Mouse (Mus musculus) lung, postnatal 4 days (tissue): ENCODE data around the gene Pan2.
"Not testable (repeated sequence)": the region's sequence is repeated elsewhere in the genome, so short reads cannot be mapped to it uniquely, and the experiment has no call there.

Experiments used
- DNase-seq, 2 experiments: peaks; one replicate each; pipeline ENCODE4 v3.0.0; 2021

The Pan2 gene

GRCm38 (mm10) chr10:128283604-128284579, 19.2 kb upstream of the Pan2 start:
- DNase-seq: peak; percentile 51 to 75

GRCm38 (mm10) chr10:128290594-128290993, 12.5 kb upstream of the Pan2 start:
- not testable (repeated sequence) for DNase-seq

GRCm38 (mm10) chr10:128296370-128297090, 6.6 kb upstream of the Pan2 start:
- no peak for DNase-seq

- no peak for DNase-seq
These were observed 5.9 kb upstream of the Pan2 start for GRCm38 (mm10) chr10:128297221-128297620.

- peak; percentile 48 to 65 for DNase-seq
These were observed 5.5 kb upstream of the Pan2 start for GRCm38 (mm10) chr10:128297622-128298021.

GRCm38 (mm10) chr10:128298243-128298642, 4.9 kb upstream of the Pan2 start:
- no peak for DNase-seq

- no peak for DNase-seq
These were observed 4.4 kb upstream of the Pan2 start, which contains the start of gene Il23a for GRCm38 (mm10) chr10:128298702-128299171. Gene Il23a, minus strand, starts transcription at chr10:128298752.

- DNase-seq: no peak
These were observed 778 bp upstream of the Pan2 start for GRCm38 (mm10) chr10:128302357-128302756.

- no peak for DNase-seq
These were observed 380 bp upstream of the Pan2 start for GRCm38 (mm10) chr10:128302785-128303125.

- no peak for DNase-seq
These were observed 6.5 kb downstream of the Pan2 start for GRCm38 (mm10) chr10:128309654-128310053.

GRCm38 (mm10) chr10:128310177-128310576, 7.0 kb downstream of the Pan2 start:
- peak; percentile 10 to 54 for DNase-seq

GRCm38 (mm10) chr10:128310902-128311301, 7.8 kb downstream of the Pan2 start:
- DNase-seq: no peak

- DNase-seq: no peak
These were observed 12.4 kb downstream of the Pan2 start for GRCm38 (mm10) chr10:128315578-128315977.

GRCm38 (mm10) chr10:128321641-128322040, 18.5 kb downstream of the Pan2 start:
- DNase-seq: no peak

- peak; percentile 90 to 91 for DNase-seq
These were observed 19.3 kb downstream of the Pan2 start, which contains the start of gene Cnpy2 for GRCm38 (mm10) chr10:128322141-128323108. Gene Cnpy2, plus strand, starts transcription at chr10:128322459.

GRCm38 (mm10) chr10:128323516-128323915, 20.4 kb downstream of the Pan2 start:
- DNase-seq: no peak

GRCm38 (mm10) chr10:128326825-128327224, 23.7 kb downstream of the Pan2 start:
- no peak for DNase-seq

- no peak for DNase-seq
These were observed 24.5 kb downstream of the Pan2 start for GRCm38 (mm10) chr10:128327610-128328009.

- not testable (repeated sequence) for DNase-seq
These were observed 29.5 kb downstream of the Pan2 start for GRCm38 (mm10) chr10:128332358-128333249.

- DNase-seq: peak; percentile 65 to 84
These were observed 32.4 kb downstream of the Pan2 start for GRCm38 (mm10) chr10:128335582-128335981.

GRCm38 (mm10) chr10:128336195-128336594, 33.1 kb downstream of the Pan2 start:
- DNase-seq: no peak
